Mouse (Mus musculus): ENCODE measurements around the gene Ldlrad1. TPM values are rescaled to one million over a fixed set of nuclear protein-coding genes. Genes with fewer than 3 reads are reported as not detected.

Ldlrad1 gene
- total and polyA plus RNA-seq, 2 experiments: not detected

- no peak overlapping the region for H3K4me3 ChIP-seq (ENCODE audit: insufficient read depth, low read depth, low read length)
- H3K27ac ChIP-seq (replicated peaks; ENCODE audit: insufficient read depth, low read depth, low read length): no peak overlapping the region
- no peaks in the 10 kb centered on the region for H3K27me3 ChIP-seq (ENCODE audit: control insufficient read depth, insufficient read depth, low read length)
- H3K79me2 ChIP-seq (ENCODE audit: control insufficient read depth, insufficient read depth, low read length): no peaks in the 10 kb centered on the region
- H3K4me1 ChIP-seq (ENCODE audit: control insufficient read depth, insufficient read depth, low read length): no peaks in the 10 kb centered on the region
- DNase-seq (ENCODE audit: extremely low read depth, low read depth, low spot score): no peak
- H3K36me3 ChIP-seq (ENCODE audit: control insufficient read depth, insufficient read depth, low read length): peaks cover 70% of the 10 kb centered on the region
- no peak for TF ChIP-seq POLR2A (IDR thresholded peaks at IDR 0.05; ENCODE audit: extremely low read depth, insufficient read depth, low read length)
- TF ChIP-seq CTCF (IDR thresholded peaks at IDR 0.05; ENCODE audit: low read depth, low read length): no peak
- H3K9ac ChIP-seq (ENCODE audit: low read depth, low read length): no peak overlapping the region
- 90% methylated on average over 2 of the region's 2 CpGs for WGBS
Measured at GRCm38 (mm10) chr4:107196454-107196853, 12.5 kb upstream of the Ldlrad1 start.

- H3K4me3 ChIP-seq (ENCODE audit: insufficient read depth, low read depth, low read length): no peak overlapping the region
- no peak for DNase-seq (ENCODE audit: extremely low read depth, low read depth, low spot score)
- no peaks in the 10 kb centered on the region for H3K27me3 ChIP-seq (ENCODE audit: control insufficient read depth, insufficient read depth, low read length)
- 91% methylated on average over 5 of the region's 5 CpGs for whole genome bisulfite sequencing
- H3K79me2 ChIP-seq (ENCODE audit: control insufficient read depth, insufficient read depth, low read length): no peaks in the 10 kb centered on the region
- no peak overlapping the region for H3K27ac ChIP-seq (replicated peaks; ENCODE audit: insufficient read depth, low read depth, low read length)
- no peaks in the 10 kb centered on the region for H3K4me1 ChIP-seq (ENCODE audit: control insufficient read depth, insufficient read depth, low read length)
- peaks cover 72% of the 10 kb centered on the region for H3K36me3 ChIP-seq (ENCODE audit: control insufficient read depth, insufficient read depth, low read length)
- no peak for TF ChIP-seq CTCF (IDR thresholded peaks at IDR 0.05; ENCODE audit: low read depth, low read length)
- no peak for TF ChIP-seq POLR2A (IDR thresholded peaks at IDR 0.05; ENCODE audit: extremely low read depth, insufficient read depth, low read length)
- no peak overlapping the region for H3K9ac ChIP-seq (ENCODE audit: low read depth, low read length)
Measured at GRCm38 (mm10) chr4:107198072-107198471, 10.9 kb upstream of the Ldlrad1 start.

DNA sequence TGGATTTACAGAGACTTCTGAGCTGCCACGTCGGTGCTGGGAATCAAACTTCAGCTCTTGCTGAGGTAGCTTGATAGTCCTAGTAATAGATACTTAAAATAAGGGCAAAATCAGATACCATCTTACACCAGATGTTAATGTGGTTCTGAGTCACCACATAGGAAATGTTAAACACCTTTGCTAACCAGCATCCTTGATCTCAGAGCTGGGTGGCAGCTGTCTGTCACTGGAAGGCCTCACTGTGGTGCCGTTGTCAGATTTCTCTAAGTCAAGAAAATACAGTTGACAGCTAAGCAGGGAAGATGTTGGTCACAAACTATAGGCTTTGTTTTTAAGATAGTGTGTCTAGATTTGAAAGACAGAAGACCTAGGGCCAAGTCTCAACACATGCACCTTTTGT is 7.2 kb upstream of the Ldlrad1 start:
- Histone ChIP-seq H3K36me3 (ENCODE audit: control insufficient read depth, insufficient read depth, low read length) (peaks cover 60% of the 10 kb centered on the region), H3K9ac (ENCODE audit: low read depth, low read length) (no peak overlapping the region), H3K79me2 (ENCODE audit: control insufficient read depth, insufficient read depth, low read length) (no peaks in the 10 kb centered on the region), H3K4me1 (ENCODE audit: control insufficient read depth, insufficient read depth, low read length) (no peaks in the 10 kb centered on the region), H3K4me3 (ENCODE audit: insufficient read depth, low read depth, low read length) (no peak overlapping the region), H3K27me3 (ENCODE audit: control insufficient read depth, insufficient read depth, low read length) (no peaks in the 10 kb centered on the region), H3K27ac (replicated peaks; ENCODE audit: insufficient read depth, low read depth, low read length) (no peak overlapping the region)
- TF ChIP-seq POLR2A (IDR thresholded peaks at IDR 0.05; ENCODE audit: extremely low read depth, insufficient read depth, low read length) (no peak), CTCF (IDR thresholded peaks at IDR 0.05; ENCODE audit: low read depth, low read length) (no peak)
- WGBS: 96% methylated on average over 3 of the region's 3 CpGs
- DNase-seq (ENCODE audit: extremely low read depth, low read depth, low spot score): no peak

DNA sequence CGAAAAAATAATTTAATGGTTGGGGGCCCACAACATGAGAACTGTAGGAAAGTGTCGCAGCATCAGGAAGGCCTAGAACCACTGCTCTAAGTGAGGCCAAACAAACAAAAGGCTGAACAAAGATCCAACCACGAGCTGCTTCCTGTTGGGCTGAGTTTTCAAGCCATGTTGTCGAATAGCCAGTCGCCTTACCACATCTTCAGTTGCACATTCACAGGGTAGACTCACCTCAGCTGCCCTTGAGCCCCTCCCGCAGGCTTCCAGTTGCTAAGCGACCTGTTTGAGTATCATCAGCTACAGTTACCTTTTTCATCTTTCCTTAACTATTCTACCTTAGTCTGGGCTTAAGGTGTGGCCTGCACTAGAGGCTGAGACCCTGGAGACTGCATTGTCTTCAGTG is 6.0 kb upstream of the Ldlrad1 start:
- peaks cover 51% of the 10 kb centered on the region for H3K36me3 ChIP-seq (ENCODE audit: control insufficient read depth, insufficient read depth, low read length)
- H3K27me3 ChIP-seq (ENCODE audit: control insufficient read depth, insufficient read depth, low read length): no peaks in the 10 kb centered on the region

GRCm38 (mm10) chr4:107207016-107207415 is 2.0 kb upstream of the Ldlrad1 start:
- no peaks in the 10 kb centered on the region for H3K4me1 ChIP-seq (ENCODE audit: control insufficient read depth, insufficient read depth, low read length)
- no peak for DNase-seq (ENCODE audit: extremely low read depth, low read depth, low spot score)
- TF ChIP-seq CTCF (IDR thresholded peaks at IDR 0.05; ENCODE audit: low read depth, low read length): no peak
- no peaks in the 10 kb centered on the region for H3K27me3 ChIP-seq (ENCODE audit: control insufficient read depth, insufficient read depth, low read length)
- H3K27ac ChIP-seq (replicated peaks; ENCODE audit: insufficient read depth, low read depth, low read length): no peak overlapping the region
- no peak overlapping the region for H3K9ac ChIP-seq (ENCODE audit: low read depth, low read length)
- no peak overlapping the region for H3K4me3 ChIP-seq (ENCODE audit: insufficient read depth, low read depth, low read length)
- WGBS: 95% methylated on average over 2 of the region's 2 CpGs
- H3K36me3 ChIP-seq (ENCODE audit: control insufficient read depth, insufficient read depth, low read length): peaks cover 19% of the 10 kb centered on the region
- no peaks in the 10 kb centered on the region for H3K79me2 ChIP-seq (ENCODE audit: control insufficient read depth, insufficient read depth, low read length)

More for the DNA sequence above, 6.0 kb upstream of the Ldlrad1 start:
- H3K9ac ChIP-seq (ENCODE audit: low read depth, low read length): no peak overlapping the region
- DNase-seq (ENCODE audit: extremely low read depth, low read depth, low spot score): no peak
- no peaks in the 10 kb centered on the region for H3K4me1 ChIP-seq (ENCODE audit: control insufficient read depth, insufficient read depth, low read length)
- H3K79me2 ChIP-seq (ENCODE audit: control insufficient read depth, insufficient read depth, low read length): no peaks in the 10 kb centered on the region
- 73% methylated on average over 7 of the region's 7 CpGs for WGBS
- TF ChIP-seq CTCF (IDR thresholded peaks at IDR 0.05; ENCODE audit: low read depth, low read length) (no peak), POLR2A (IDR thresholded peaks at IDR 0.05; ENCODE audit: extremely low read depth, insufficient read depth, low read length) (no peak)
- H3K27ac ChIP-seq (replicated peaks; ENCODE audit: insufficient read depth, low read depth, low read length): no peak overlapping the region
- H3K4me3 ChIP-seq (ENCODE audit: insufficient read depth, low read depth, low read length): no peak overlapping the region

GRCm38 (mm10) chr4:107210483-107211097 is 1.6 kb downstream of the Ldlrad1 start:
- Histone ChIP-seq H3K27ac (replicated peaks; ENCODE audit: insufficient read depth, low read depth, low read length) (no peak overlapping the region), H3K9ac (ENCODE audit: low read depth, low read length) (no peak overlapping the region), H3K4me1 (ENCODE audit: control insufficient read depth, insufficient read depth, low read length) (no peaks in the 10 kb centered on the region), H3K4me3 (ENCODE audit: insufficient read depth, low read depth, low read length) (no peak overlapping the region), H3K27me3 (ENCODE audit: control insufficient read depth, insufficient read depth, low read length) (no peaks in the 10 kb centered on the region), H3K79me2 (ENCODE audit: control insufficient read depth, insufficient read depth, low read length) (no peaks in the 10 kb centered on the region), H3K36me3 (ENCODE audit: control insufficient read depth, insufficient read depth, low read length) (no peaks in the 10 kb centered on the region)
- TF ChIP-seq POLR2A (IDR thresholded peaks at IDR 0.05; ENCODE audit: extremely low read depth, insufficient read depth, low read length) (no peak), CTCF (IDR thresholded peaks at IDR 0.05; ENCODE audit: low read depth, low read length) (no peak)
- 29% methylated on average over 5 of the region's 5 CpGs for WGBS
- DNase-seq (ENCODE audit: extremely low read depth, low read depth, low spot score): no peak

All from liver, adult 2 months (tissue).